Mouse (Mus musculus) gonadal fat pad, adult 2 months (tissue): ENCODE results near the gene Prpf3. TPM values are rescaled to one million over a fixed set of nuclear protein-coding genes. Genes with fewer than 3 reads are reported as not detected.
"Not testable (repeated sequence)": the region's sequence is repeated elsewhere in the genome, so short reads cannot be mapped to it uniquely, and the experiment has no call there.

ENCODE experiments used
- DNase-seq: peaks from one replicate; pipeline ENCODE4 v3.0.0-alpha.2; 2012; ENCODE audit warnings: low read depth
- polyA plus RNA-seq: library from polyadenylated mRNA; depleted of rRNA; stranded (reverse); fragments of >200 nt; gene quantifications from 2 replicates; pipeline ENCODE4 v1.2.3, GENCODE M21; 2012; rRNA removed

Prpf3 gene
- polyA plus RNA-seq, result 9.9 and 11.6 TPM in 2 replicates

- DNase-seq, result no peak
Measured at GRCm38 (mm10) chr3:95855502-95856089, at the start of gene Prpf3. Prpf3 (minus strand) TSS chr3:95855885.

DNA sequence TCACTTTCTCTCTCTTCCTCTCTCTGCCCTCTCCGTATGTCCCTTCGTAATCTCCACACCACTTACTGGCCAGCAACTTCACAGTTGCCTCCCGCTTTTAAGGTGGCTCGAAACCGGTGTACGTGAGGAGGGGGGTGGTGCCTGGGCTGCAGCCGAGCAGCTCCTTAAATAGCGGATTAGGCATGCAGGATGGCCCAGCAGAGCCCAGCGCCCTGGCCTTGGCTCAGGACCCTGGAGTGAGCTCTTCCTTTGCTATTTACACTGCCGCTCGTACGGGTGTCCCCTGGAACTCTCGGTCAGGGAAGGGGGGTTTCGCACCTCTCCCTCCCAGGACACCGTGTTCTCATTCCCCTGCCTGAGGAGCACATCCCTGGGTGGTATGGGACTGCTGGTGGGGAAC lies 48.9 kb upstream of the Prpf3 start, which contains the start of gene Car14:
Gene Car14 (minus strand): TSS at position 124 of the 400 bp plus-strand sequence.
- no peak for DNase-seq

- DNase-seq, result no peak
Measured at GRCm38 (mm10) chr3:95903753-95904502, 48.2 kb upstream of the Prpf3 start.

DNA sequence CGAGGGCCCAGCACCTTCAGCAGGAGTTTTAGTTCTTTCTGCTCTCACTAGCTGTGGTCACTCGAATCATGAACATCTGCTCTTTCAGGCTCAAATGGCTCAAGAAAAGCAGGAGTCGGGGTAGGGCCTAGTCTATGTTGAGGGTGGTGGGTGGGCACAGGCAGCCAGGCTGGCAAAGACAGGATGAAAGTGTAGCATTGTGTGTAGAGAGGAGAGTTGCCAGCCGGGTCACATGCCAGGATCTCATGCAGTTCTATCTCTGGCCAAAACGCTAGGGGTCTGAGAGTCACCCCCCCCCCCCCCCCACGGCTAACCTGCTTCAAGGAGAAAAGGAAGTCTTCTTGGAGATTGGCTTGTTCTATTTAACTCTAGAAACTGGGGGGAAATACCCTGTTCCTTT lies 47.0 kb upstream of the Prpf3 start:
- DNase-seq, result no peak

- DNase-seq, result no peak
Measured at GRCm38 (mm10) chr3:95902373-95902625, 46.6 kb upstream of the Prpf3 start.

GRCm38 (mm10) chr3:95901616-95902372 lies 46.1 kb upstream of the Prpf3 start:
- DNase-seq, result no peak

DNA sequence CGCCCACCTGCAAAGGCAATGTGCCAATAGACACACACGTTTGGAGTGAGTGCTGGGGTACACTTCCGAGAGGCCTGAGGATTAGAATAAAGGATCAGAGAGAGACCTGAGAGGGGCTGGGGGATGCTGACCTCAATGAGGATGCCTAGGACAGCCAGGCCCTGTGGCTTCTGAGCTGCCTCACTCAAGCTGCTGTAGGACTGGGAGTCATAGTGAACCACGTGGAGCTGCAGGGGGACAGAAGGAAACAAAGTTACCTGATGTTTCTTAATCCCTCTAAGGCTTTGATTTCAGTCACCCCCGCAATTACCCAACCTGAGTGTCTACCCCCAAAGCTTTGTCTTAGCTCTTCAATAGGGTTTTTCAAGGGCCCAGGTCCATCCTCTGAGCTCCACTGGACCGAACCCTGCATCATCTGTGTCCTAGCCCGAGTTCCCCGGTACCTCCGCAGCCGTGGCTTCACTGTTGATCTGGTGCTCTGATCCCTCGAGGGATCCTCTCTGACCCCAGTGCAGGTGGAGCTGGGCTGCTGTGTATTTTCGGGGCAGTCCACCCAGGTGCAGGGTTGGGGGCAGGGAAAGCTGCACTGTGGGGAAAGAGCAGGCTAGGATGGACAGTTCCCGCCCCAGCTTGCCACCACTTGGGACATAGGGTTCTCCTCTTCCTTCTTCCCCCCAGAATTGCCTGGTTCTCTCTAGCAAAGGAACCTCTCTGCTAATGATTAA lies 44.3 kb upstream of the Prpf3 start:
- no peak for DNase-seq

GRCm38 (mm10) chr3:95895501-95895900 lies 39.8 kb upstream of the Prpf3 start:
- not testable (repeated sequence) for DNase-seq

- DNase-seq, result no peak
Measured at GRCm38 (mm10) chr3:95894317-95895160, 38.9 kb upstream of the Prpf3 start.

DNA sequence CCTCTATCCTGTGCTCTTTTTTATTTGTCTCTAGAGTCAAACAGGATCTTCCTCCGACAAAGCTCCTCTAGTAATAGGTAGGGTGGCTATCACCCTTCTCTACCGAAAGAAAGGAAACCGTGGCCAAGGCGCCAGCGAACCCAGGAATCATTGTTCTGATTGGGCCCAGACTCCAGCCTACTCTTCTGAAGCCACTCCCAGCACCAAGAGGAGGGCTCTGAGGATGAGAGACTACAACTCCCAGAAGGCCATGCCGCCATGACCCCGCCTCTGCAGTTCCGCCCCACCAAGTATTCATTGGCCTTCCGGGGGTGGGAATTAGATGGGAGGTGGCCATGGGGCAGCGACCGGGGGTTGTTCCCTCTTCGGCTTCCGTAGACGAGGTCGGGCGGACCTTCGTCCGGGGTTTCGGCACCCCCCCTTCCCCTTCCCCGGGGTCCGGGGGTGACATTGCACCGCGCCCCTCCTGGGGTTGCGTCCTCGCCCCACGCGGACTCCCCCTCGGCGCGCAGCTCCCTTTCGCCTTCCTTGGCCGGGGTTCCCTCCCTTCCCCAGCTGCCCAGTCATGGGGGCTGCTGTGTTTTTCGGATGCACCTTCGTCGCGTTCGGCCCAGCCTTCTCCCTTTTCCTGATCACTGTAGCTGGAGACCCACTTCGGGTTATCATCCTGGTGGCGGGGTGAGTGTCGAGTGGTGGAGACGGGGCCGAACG lies 38.1 kb upstream of the Prpf3 start, which contains the start of gene Aph1a:
Gene Aph1a (plus strand): TSS at position 364 of the 711 bp plus-strand sequence.
- peak; percentile 71 for DNase-seq

DNA sequence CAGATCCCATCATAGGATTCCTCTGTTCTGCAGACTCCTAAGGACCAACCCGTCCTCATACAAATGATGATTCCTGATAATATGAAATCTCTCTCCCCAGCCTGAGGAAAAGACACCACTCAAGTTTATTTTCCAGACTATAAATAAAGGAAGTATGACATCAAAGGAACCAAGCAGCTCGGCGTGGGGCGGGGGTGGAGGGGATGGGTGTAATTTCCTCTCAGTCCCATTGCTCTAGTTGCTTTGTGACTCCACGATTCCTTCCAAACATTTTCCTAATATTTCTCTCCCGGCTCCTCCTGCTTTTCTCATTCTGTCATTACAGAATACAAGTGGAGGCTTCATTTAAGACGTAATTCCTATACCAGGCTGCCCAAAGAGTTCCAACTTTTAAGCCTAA lies 37.4 kb upstream of the Prpf3 start:
- no peak for DNase-seq

GRCm38 (mm10) chr3:95892066-95893052 lies 36.7 kb upstream of the Prpf3 start:
- no peak for DNase-seq

GRCm38 (mm10) chr3:95891211-95892065 lies 35.8 kb upstream of the Prpf3 start, which contains the start of gene BC028528:
BC028528 (minus strand) TSS chr3:95892005.
- DNase-seq, result no peak

GRCm38 (mm10) chr3:95889664-95890063 lies 34.0 kb upstream of the Prpf3 start:
- no peak for DNase-seq

DNA sequence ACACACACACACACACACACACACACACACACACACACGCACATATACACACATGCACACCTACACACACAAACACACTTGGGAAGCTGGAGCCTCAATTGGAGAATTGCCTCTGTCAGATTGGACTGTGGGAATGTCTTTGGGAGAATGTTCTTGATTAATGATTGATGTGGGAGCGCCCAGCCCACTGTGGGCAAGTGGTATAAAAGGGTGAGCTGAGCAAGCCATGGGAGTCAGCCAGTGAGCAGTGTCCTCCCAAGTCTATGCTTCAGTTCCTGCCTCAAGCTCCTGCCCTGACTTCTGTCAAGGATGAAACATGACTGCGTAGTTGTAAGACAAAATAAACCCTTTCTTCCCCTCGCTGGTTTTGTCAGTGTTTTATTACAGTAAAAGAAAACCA lies 31.9 kb upstream of the Prpf3 start:
- DNase-seq, result no peak

DNA sequence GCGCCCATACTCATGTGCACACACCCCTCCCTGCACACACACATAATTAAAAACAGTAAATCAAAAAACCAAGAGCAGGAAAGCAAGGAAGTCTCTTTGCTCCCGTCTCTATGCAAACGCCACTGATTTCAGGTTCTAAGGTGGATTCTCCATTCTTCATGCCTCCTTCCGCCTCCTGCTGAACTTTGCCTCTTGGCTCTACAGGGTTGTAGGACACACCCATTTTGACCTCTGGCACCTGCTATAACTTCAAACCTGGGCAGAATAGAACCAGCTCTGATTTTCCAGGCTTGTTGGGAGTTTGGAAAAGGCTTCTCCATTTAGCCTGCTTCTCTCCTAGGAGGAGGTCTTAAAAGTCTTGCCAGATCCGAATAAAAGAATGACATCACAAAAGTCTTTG lies 28.7 kb upstream of the Prpf3 start:
- no peak for DNase-seq

DNA sequence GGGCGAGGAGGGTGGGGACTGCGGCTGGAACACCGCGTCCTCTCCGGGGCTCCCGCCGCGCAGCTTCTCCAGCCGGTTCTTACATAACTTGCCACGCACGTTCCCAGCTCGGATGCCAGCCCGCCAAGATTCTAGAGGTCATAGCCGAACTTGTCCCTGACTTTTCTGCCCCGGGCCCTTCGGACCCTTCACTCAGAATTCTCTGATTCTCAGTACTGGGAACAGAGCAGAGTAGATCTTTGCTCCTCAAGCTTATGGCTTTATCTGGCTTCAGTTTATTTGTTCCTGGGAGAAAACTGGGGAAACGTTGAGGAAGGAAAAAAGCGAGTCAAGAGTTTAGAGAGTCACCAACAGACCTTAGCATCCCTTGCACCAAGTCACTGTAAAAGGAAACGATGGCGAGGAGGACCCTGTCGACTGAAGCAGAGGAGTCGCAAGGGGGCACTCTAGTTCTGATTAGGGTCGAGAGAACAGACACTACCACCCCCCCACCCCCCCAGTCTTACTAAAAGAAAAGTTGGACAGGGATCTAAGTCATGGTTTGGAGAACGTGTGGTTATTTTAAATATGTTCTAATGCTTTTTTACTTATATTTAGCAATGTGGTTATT lies 27.2 kb upstream of the Prpf3 start:
- no peak for DNase-seq
